Mouse (Mus musculus): Measurements from ENCODE around the gene Rnaseh2b.

- TF ChIP-seq CTCF (IDR thresholded peaks at IDR 0.05; ENCODE audit: low read depth) (no peak), EP300 (optimal IDR thresholded peaks at IDR 0.05) (no peak)
Observed at GRCm38 (mm10) chr14:62307555-62307954, 15.2 kb downstream of the Rnaseh2b start.
